Mouse (Mus musculus) stomach, postnatal 0 days (tissue): ENCODE measurements around the gene Cfap69. TPM values are rescaled to one million over a fixed set of nuclear protein-coding genes. Genes with fewer than 3 reads are reported as not detected.

Source experiments
- ATAC-seq: fragments of 200-750 bp; cut with Nextera tagmentation; 2 replicates; pipeline ENCODE4 v1.8.0; 2017; ENCODE audit not compliant: low FRiP score, low TSS enrichment
- DNase-seq: peaks from one replicate; pipeline ENCODE4 v3.0.0-alpha.2; 2016; ENCODE audit warnings: low spot score
- H3K27ac ChIP-seq: fragments of 300-500 bp; sonication (generic); replicated peaks from 2 replicates; pipeline ENCODE4 v1.5.1; 2014; ENCODE audit warnings: mild to moderate bottlenecking, control low read depth
- H3K27me3 ChIP-seq: fragments of 300-500 bp; sonication (generic); 2 replicates; pipeline ENCODE4 v1.6.1; 2014; ENCODE audit warnings: low read length; ENCODE audit not compliant: control insufficient read depth, insufficient read depth
- H3K36me3 ChIP-seq: fragments of 300-500 bp; sonication (generic); 2 replicates; pipeline ENCODE4 v1.6.1; 2014; ENCODE audit warnings: low read length, mixed read lengths; ENCODE audit not compliant: control insufficient read depth, insufficient read depth
- H3K4me1 ChIP-seq: fragments of 300-500 bp; sonication (generic); replicated peaks from 2 replicates; pipeline ENCODE4 v1.6.1; 2014; ENCODE audit warnings: antibody characterized with exemption; ENCODE audit not compliant: control insufficient read depth, insufficient read depth
- H3K4me2 ChIP-seq: fragments of 300-500 bp; sonication (generic); replicated peaks from 2 replicates; pipeline ENCODE4 v1.6.1; 2014; ENCODE audit warnings: low read depth, mild to moderate bottlenecking, control low read depth, moderate library complexity
- H3K4me3 ChIP-seq: fragments of 300-500 bp; sonication (generic); 2 replicates; pipeline ENCODE4 v1.5.1; 2014; ENCODE audit warnings: low read depth, low read length, control low read depth
- H3K9ac ChIP-seq: fragments of 300-500 bp; sonication (generic); 2 replicates; pipeline ENCODE4 v1.6.1; 2014; ENCODE audit warnings: mild to moderate bottlenecking, low read length, control low read depth, mixed read lengths
- H3K9me3 ChIP-seq: fragments of 300-500 bp; sonication (generic); 2 replicates; pipeline ENCODE4 v1.6.1; 2016; ENCODE audit warnings: low read length; ENCODE audit not compliant: control insufficient read depth
- CTCF ChIP-seq: IDR thresholded peaks from 2 replicates; pipeline ENCODE4 v1.5.1; 2016; ENCODE audit warnings: antibody characterized with exemption, low read depth, mild to moderate bottlenecking, moderate library complexity
- EP300 ChIP-seq: optimal IDR thresholded peaks from 2 replicates; pipeline ENCODE3; 2016; ENCODE audit warnings: antibody characterized with exemption
- WGBS: fragments of 180-500 bp; shearing (Covaris S2); extraction: QIAGEN DNeasy Blood & Tissue Kit; methylation state at CpG from one replicate; pipeline ENCODE4 v1.1.7; 2014; 5-methylcytosine and 5-hydroxymethylcytosine counted together
- polyA plus RNA-seq: library from polyadenylated mRNA; unstranded; fragments of >200 nt; fragmentation: Nextera tagmentation; extraction: Ambion mirVana; gene quantifications from 2 replicates; pipeline ENCODE4 v1.2.1, GENCODE M21; 2015

Cfap69 gene
- polyA plus RNA-seq, 1 experiment from 2014 or later = 7.2 TPM

- ATAC-seq (no peak), DNase-seq (no peak)
- Histone ChIP-seq H3K27ac (no peak overlapping the region), H3K4me1 (no peaks in the 10 kb centered on the region), H3K4me3 (no peak overlapping the region), H3K4me2 (no peak overlapping the region), H3K27me3 (no peaks in the 10 kb centered on the region), H3K36me3 (0 out of 2 replicates have a peak, but pooled peaks cover 6% of the 10 kb centered on the region), H3K9me3 (no peaks in the 10 kb centered on the region), H3K9ac (no peak overlapping the region)
- 57% methylated on average over 3 of the region's 3 CpGs for WGBS
- TF ChIP-seq CTCF = no peak
Measured at GRCm38 (mm10) chr5:5540385-5540784, 123.7 kb downstream of the Cfap69 start.

- Histone ChIP-seq H3K4me3 (no peak overlapping the region), H3K9me3 (no peaks in the 10 kb centered on the region), H3K4me2 (no peak overlapping the region), H3K27ac (no peak overlapping the region), H3K4me1 (no peaks in the 10 kb centered on the region), H3K27me3 (no peaks in the 10 kb centered on the region), H3K9ac (no peak overlapping the region), H3K36me3 (0 out of 2 replicates have a peak, but pooled peaks cover 6% of the 10 kb centered on the region)
- WGBS = 60% methylated on average over 3 of the region's 3 CpGs
- TF ChIP-seq CTCF (no peak), EP300 (no peak)
- no peak for DNase-seq
- no peak for ATAC-seq
Measured at GRCm38 (mm10) chr5:5539771-5540170, 124.3 kb downstream of the Cfap69 start.

GRCm38 (mm10) chr5:5536131-5536530, 127.9 kb downstream of the Cfap69 start:
- 92% methylated on average over 1 of the region's 1 CpGs for WGBS

GRCm38 (mm10) chr5:5533656-5534420, 130.2 kb downstream of the Cfap69 start:
- no peak overlapping the region for H3K4me3 ChIP-seq
- no peaks in the 10 kb centered on the region for H3K4me1 ChIP-seq
- DNase-seq (no peak), ATAC-seq (no peak)
- H3K4me2 ChIP-seq = no peak overlapping the region
- WGBS = 67% methylated on average over 3 of the region's 3 CpGs
- H3K27me3 ChIP-seq = no peaks in the 10 kb centered on the region
- H3K9ac ChIP-seq = no peak overlapping the region
- no peaks in the 10 kb centered on the region for H3K36me3 ChIP-seq
- no peak overlapping the region for H3K27ac ChIP-seq
- TF ChIP-seq EP300 (no peak), CTCF (no peak)
- no peaks in the 10 kb centered on the region for H3K9me3 ChIP-seq

More at GRCm38 (mm10) chr5:5536131-5536530, 127.9 kb downstream of the Cfap69 start:
- Histone ChIP-seq H3K36me3 (no peaks in the 10 kb centered on the region), H3K27me3 (no peaks in the 10 kb centered on the region), H3K27ac (no peak overlapping the region), H3K9me3 (no peaks in the 10 kb centered on the region), H3K4me2 (no peak overlapping the region), H3K9ac (no peak overlapping the region), H3K4me3 (no peak overlapping the region), H3K4me1 (no peaks in the 10 kb centered on the region)
- TF ChIP-seq CTCF (no peak), EP300 (no peak)
- DNase-seq = no peak
- no peak for ATAC-seq

Other genes with a start within 250 kb of the Cfap69 start
- 5.9 and 6.1 TPM in 2 replicates for gene Cdk14, start 243.9 kb downstream of the Cfap69 start, polyA plus RNA-seq
- not detected in 2 replicates for gene 1700015F17Rik, start 185.1 kb downstream of the Cfap69 start, polyA plus RNA-seq
- 12.8 and 13.9 TPM in 2 replicates for gene Cldn12, start 149.3 kb downstream of the Cfap69 start, polyA plus RNA-seq
- 12.6 and 13.2 TPM in 2 replicates for gene Gtpbp10, start 104.7 kb downstream of the Cfap69 start, polyA plus RNA-seq
- gene Gm8773, start 90.4 kb downstream of the Cfap69 start, polyA plus RNA-seq = 0.93 and 0.98 TPM in 2 replicates
- 4.2 and 5.0 TPM in 2 replicates for gene Steap2, start 30.3 kb upstream of the Cfap69 start, polyA plus RNA-seq
- gene Steap1, start 85.1 kb upstream of the Cfap69 start, polyA plus RNA-seq = 10.8 and 11.8 TPM in 2 replicates